ENCODE assay signal across 8 mouse cellular contexts in the genomic region with DNA sequence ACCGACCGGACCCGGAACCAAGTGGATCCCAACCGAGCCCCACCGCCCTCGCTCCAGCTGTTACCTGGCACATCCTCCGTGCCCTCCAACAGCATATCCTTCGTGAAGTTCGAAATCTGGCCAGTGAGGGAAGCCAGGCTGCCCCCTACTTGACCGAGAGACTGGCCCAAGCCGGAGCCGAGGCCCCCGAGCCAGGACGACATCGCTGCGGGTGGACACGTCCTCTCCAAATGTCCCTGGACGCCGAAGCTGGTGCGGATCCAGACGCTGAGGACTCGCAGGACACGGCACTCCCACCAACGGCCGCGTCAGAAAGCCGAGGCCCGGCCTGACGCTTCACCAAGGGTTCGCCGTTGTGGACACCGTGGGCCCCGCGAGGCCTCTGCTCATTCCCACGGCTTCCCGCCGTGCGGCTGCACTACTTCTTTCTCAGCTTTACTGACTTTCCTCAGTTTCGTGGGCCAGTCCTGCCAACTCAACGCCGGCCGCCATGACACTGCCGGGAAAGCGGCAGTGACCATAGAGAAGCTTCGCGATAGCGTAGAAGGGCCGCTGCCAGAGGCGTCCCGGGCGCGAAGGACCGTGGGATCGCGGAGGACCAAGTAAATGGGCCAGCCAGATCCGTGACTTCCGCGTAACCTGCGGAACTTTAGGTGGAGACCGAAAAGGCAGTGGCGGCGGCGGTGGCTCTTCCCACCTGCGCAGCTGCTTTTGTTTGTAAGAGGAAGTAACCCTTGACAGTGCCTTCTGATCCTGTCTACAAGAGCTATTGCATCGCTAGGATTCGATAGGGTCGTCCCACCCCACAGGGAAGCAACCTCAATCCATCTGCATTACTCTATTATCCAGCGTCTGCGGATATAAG. TPM values are rescaled to one million over a fixed set of nuclear protein-coding genes. Genes with fewer than 3 reads are reported as not detected.
DNase-seq lines count a peak whose midpoint lies in the region; ATAC-seq and TF ChIP-seq lines count a peak whose summit lies in the region.

TSS of gene Trip11 (minus strand) at position 642 of the 865 bp plus-strand sequence.

- intact Hi-C loops in left cerebral cortex, adult 2 months (cut with DNase I) = loop anchor here (2.0 kb wide), 1 partner anchor 46 kb away; the partner anchor contains the start of gene Atxn3

- H3K36me3 ChIP-seq in macrophage (ENCODE audit: inconsistent target) = peaks cover 6% of the 10 kb centered on the region; the same call in 1 of the 2 replicates

- peaks cover 49% of the 10 kb centered on the region for H3K79me2 ChIP-seq in macrophage (ENCODE audit: inconsistent target)

- peak within 1 kb of the TSS; percentile 71 for H3K4me3 ChIP-seq in left cerebral cortex, adult 2 months
- H3K4me3 ChIP-seq in macrophage (ENCODE audit: inconsistent target) = peak within 1 kb of the TSS; percentile 86

- ATAC-seq in activated CD4-positive, CD25-positive, alpha-beta regulatory T cell, adult 4 months = peak; percentile 95
- peak; percentile 94 for ATAC-seq in common myeloid progenitor, adult 5-6 weeks (replicated peaks; ENCODE audit: low read depth, poor library complexity, severe bottlenecking)

- peak; percentile 84 to 87 for DNase-seq in gastrocnemius, adult 8-10 months (ENCODE audit: low spot score in 2 of 2)
- peak; percentile 54 for DNase-seq in hindlimb bud, embryonic 11.5 days (ENCODE audit: extremely low spot score, low read depth, low spot score)
- DNase-seq in left cerebral cortex, adult 2 months (ENCODE audit: extremely low spot score in 1 of 2, low spot score in 2 of 2) = peak; percentile 91 to 92
- peak; percentile 85 for DNase-seq in retina, postnatal 7 days (ENCODE audit: low read depth, low spot score)
- peak; percentile 84 to 87 for DNase-seq in urinary bladder, adult 18-20 months (ENCODE audit: low spot score in 2 of 2)

- H3K27ac ChIP-seq in left cerebral cortex, adult 2 months = peak within 1 kb of the TSS; percentile 94
- H3K27ac ChIP-seq in macrophage = peak within 1 kb of the TSS; percentile 64

- WGBS in macrophage (ENCODE audit: missing documents) = under 1% methylated on average over 69 of the region's 69 CpGs

- TF ChIP-seq CTCF in left cerebral cortex, adult 2 months (IDR thresholded peaks at IDR 0.05) = no peak

RNA-seq across cellular contexts. Expression of gene Trip11, which starts in this region (rescaled TPM):
- polyA plus RNA-seq in activated CD4-positive, CD25-positive, alpha-beta regulatory T cell, adult 4 months (2017; shearing (Covaris generic)) = 10 to 100 TPM; 59.6 to 60.3 TPM
- total RNA-seq in common myeloid progenitor, adult 5-6 weeks (2017) = 43.9 and 99.6 TPM in 2 replicates
- 10 to 100 TPM; 22.1 to 26.8 (median 23.4) TPM for total RNA-seq in gastrocnemius, adult 8-10 months (2022)
- 10 to 100 TPM; 30.7 to 30.8 TPM for total RNA-seq in left cerebral cortex, adult 2 months (2021)
- total RNA-seq in macrophage (2018; cell fraction: chromatin; rRNA removed) = 100 to 1,000 TPM; 108 to 244 (median 178) TPM
- 10 to 100 TPM; 17.8 to 34.2 (median 27.3) TPM for total RNA-seq in macrophage (2018; cell fraction: cytosol; rRNA removed)
- total RNA-seq in macrophage (2018; cell fraction: nucleus; rRNA removed) = 100 to 1,000 TPM in 5 of 26 experiments, 10 to 100 TPM in 21; 47.2 to 132 (median 71.8) TPM
- 13.0 to 19.5 TPM (median 17.7 TPM) in 3 replicates for polyA plus RNA-seq in macrophage (2018)

Comparison
In these comparisons a context has a peak if more than half of its experiments do, and no peak if none do; other contexts are left out.
1. Peak in every context shown above with its lines: DNase-seq, ATAC-seq, H3K4me3 ChIP-seq and H3K27ac ChIP-seq.